Mouse (Mus musculus) adrenal gland, adult 8-10 months (tissue): Measurements from ENCODE around the gene Hbb-bh1. TPM values are rescaled to one million over a fixed set of nuclear protein-coding genes. Genes with fewer than 3 reads are reported as not detected.
"Not testable (repeated sequence)": the region's sequence is repeated elsewhere in the genome, so short reads cannot be mapped to it uniquely, and the experiment has no call there.

Experiments used
- DNase-seq: peaks from one replicate; pipeline ENCODE4 v3.0.0; 2022
- total RNA-seq, 4 experiments: library from RNA; stranded (reverse); gene quantifications; 2 replicates each; pipeline ENCODE4 v1.2.4; 2022

Gene Hbb-bh1
- total RNA-seq, 4 experiments from 2014 or later: not detected

DNA sequence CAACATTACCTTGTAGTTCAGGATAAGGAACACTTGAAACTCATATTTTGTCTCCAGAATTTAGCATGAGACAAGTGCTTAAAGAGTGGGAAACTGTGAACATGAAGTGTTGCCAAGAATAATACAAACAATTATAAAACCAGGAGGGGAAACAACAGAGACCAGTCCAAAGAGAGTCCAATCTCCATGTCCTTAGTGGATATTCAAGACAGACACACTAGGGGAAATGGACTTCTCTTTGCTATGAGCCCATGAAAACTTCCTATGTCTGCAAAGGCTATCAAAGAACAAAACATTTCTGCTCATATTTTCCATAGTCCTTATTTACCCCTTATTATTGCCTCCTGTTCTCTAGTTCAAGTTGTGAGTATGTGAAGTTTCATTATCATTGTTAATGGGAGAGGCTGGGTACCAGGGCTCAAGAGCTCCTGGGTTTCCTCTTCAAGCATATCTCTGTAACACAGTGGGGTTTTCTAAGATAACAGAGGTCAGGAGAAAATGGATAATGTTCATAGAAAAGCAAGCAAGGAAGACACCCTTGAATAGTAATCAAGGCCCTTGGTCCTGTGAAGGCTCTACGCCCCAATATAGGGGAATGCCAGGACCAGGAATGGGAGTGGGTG is 31.6 kb downstream of the Hbb-bh1 start:
- DNase-seq: no peak

DNA sequence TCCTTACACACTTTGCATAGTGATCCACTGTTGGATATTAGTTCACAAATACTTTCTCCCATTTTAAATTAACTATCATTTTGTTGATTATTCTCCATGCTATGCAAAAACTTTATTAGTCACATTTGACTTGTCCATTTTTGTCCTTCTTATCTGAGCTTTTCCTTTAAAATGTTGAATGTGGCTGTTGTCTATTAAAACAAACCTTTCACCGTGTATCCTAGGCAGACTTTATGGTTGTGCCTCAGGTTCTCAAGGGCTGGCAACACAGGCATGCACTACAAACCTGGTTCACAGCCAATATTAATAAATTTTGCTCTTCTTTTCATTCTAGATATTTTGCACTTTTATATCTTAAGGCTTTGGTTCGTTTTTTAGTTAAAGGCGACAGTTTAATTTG is 32.2 kb downstream of the Hbb-bh1 start:
- DNase-seq: no peak

DNA sequence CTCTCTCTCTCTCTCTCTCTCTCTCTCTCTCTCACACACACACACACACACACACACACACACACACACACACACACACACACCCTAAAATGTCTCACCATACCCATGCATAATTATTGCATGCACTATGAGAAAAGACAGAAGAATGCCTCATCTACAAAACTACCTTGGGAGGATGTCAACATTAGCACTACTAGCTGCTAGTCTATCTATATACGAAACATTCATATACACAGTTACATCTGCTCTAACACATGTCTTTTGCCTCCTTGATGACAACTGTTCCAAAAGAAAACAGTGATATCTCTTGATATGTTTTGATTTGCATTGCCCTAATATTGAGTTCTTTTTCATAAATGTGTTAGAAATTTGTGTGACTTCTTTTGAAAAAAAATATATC is 32.7 kb downstream of the Hbb-bh1 start:
- no peak for DNase-seq

DNA sequence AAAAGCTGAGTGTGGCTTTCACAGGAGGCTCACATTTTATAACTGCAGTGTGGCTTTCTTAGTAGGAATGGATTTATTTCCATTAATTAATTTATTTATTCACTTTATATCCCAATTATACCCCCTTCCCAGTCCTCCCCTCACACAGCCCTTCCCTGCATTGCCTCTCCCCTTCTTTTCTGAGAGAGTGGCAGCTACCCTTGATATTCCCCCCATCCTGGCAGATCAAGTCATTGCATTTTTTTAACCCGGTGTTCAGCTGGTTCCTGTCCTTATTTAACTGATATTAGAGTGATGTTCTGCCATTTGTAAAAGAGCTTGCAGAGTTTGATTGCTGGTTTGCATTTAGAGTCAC is 33.2 kb downstream of the Hbb-bh1 start:
- DNase-seq: no peak

DNA sequence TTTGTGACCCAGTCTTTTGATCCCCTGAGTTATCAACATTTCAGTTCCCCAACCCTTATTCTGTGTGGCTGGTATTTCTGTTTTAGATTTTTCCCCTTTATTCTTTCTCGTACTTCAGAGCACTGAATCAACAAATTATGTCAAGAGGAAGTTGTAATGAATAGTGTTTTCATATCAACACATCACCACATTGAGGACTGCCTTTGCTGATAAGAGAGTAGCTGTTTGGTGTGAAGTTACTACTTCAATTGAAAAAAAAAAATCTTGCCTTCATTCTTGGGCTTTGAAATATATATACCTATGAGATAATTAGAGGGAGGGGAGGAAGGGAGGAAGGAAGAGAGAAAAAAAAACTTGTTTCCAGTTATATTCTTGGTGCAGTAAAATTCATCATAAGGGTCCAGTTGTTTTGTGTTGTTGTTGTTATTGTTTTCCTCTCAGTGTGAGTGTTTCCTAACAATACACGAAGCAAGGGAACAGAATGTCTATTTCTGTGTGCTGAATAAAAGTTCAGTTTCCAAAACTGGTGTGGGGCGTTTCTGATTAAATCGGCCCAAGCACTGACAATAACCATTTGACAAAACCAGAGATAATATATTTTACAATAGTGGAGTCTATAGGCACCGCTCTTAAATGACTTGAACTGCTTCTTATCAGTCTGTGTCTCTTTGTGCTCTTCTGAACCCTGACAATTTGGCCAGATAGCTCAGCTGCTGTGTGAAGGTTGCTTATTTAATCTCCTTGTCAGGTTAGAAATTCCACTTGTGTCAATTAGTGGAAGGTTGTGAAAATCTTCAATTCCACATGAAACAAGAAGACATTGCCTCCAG is 33.8 kb downstream of the Hbb-bh1 start:
- DNase-seq: no peak

DNA sequence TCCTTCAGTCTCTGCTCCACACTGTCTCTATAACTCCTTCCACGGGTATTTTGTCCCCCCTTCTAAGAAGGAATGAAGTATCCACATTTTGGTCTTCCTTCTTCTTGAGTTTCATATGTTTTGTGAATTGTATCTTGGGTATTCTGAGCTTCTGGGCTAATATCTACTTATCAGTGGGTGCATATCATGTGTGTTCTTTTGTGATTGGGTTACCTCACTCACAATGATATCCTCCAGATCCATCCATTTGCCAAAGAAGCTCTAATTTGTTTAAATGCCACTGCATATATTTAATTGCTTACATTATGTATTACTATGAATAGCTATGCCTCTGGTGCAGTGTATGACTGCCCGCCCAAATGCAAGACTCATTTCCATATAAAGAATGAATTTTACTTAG is 34.8 kb downstream of the Hbb-bh1 start:
- not testable (repeated sequence) for DNase-seq

DNA sequence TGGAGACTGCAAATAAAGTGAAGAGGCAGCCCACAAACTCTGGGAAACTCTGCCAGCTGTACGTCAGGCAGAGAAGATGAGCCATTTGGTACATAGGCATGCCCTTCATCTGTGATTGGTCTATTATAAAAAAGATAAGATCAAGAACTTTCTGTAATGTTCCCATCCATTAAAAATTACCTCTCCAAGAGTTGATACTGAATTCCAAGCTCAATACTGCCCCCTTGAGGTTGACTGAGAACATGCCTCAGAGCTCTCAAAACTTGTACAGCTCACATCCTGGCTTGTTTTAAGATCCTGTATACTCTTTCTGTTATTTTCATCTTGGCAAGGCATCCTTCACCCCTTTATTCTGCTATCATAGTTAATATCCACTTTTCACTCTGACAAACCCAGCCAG is 36.1 kb downstream of the Hbb-bh1 start:
- DNase-seq: no peak

DNA sequence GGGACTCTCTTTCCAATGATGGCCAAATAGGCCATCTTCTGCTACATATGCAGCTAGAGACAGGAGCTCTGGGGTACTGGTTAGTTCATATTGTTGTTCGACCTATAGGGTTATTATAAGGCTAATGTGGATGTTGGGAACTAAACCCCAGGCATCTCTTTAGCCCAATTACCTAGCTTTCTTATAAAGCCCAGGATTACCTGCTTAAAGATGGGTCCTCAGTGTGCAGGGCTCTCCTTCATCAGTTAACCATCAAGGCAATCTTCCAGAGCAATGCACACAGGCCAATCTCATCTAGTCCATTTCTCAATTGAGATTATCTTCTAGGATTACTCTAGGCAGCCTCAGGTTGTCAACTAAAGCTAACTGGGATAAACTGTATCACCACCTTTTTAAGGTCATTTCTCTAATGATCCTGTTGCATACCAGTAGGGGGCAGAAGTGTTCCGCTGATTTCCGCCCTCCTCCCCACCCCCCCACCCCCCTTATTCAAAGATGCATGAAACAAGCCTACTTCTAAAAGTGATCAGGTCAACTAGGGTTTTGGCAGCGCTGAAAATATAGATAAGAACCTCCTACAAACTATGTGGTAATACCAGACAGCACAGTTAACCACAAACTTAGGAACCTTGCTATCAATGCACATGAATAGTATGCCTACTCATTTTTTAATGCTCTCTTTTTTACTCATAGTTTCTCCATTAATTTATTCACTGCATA is 50.1 kb downstream of the Hbb-bh1 start:
- no peak for DNase-seq

DNA sequence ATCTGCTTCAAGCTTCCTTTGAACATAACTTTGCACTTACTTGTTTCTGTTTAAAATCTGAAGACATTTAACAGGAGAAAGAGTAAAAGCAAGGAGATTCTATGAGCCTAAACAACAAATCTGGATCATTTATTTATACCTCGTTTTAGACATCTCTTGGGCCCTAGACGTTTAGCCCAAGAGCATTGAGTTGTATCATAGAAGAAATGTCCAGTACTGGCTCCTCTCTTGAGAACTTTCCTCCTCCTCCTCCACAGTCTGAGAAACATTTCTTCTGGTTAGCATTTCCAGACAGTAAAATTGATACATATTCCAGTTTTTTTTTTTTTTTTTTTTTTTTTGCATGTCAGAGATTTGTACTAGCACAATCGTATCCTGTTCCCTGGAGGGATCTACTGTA is 51.2 kb downstream of the Hbb-bh1 start, which contains the start of gene Olfr67:
TSS of gene Olfr67 (minus strand) at position 101 of the 400 bp plus-strand sequence.
- no peak for DNase-seq

Other genes with a start within 250 kb of the Hbb-bh1 start
- gene Olfr619, start 242.6 kb downstream of the Hbb-bh1 start, total RNA-seq: not detected
- gene Olfr620, start 230.6 kb downstream of the Hbb-bh1 start, total RNA-seq: not detected
- gene Olfr622, start 200.5 kb downstream of the Hbb-bh1 start, total RNA-seq: not detected
- gene Olfr623, start 179.5 kb downstream of the Hbb-bh1 start, total RNA-seq: not detected
- under 1 TPM in 1 of 4 experiments, not detected in 3; 0.06 TPM for gene Olfr624, start 172.0 kb downstream of the Hbb-bh1 start, total RNA-seq
- gene Olfr625-ps1, start 160.4 kb downstream of the Hbb-bh1 start, total RNA-seq: not detected
- not detected for gene Olfr243, start 128.5 kb downstream of the Hbb-bh1 start, total RNA-seq
- gene Olfr628, start 112.8 kb downstream of the Hbb-bh1 start, total RNA-seq: not detected
- not detected for gene Olfr629, start 98.2 kb downstream of the Hbb-bh1 start, total RNA-seq
- not detected for gene Olfr630, start 85.8 kb downstream of the Hbb-bh1 start, total RNA-seq
- gene Olfr69, start 71.6 kb downstream of the Hbb-bh1 start, total RNA-seq: not detected
- gene Olfr68, start 63.5 kb downstream of the Hbb-bh1 start, total RNA-seq: not detected
- gene Olfr67, start 51.3 kb downstream of the Hbb-bh1 start, total RNA-seq: not detected
- 100 to 1,000 TPM in 1 of 4 experiments, 10 to 100 TPM in 3; 78.2 to 176 (median 90.4) TPM for gene Hbb-bt, start 29.2 kb downstream of the Hbb-bh1 start, total RNA-seq
- 1,000 to 10,000 TPM in 1 of 4 experiments, 100 to 1,000 TPM in 3; 738 to 2,114 (median 834) TPM for gene Hbb-bs, start 15.1 kb downstream of the Hbb-bh1 start, total RNA-seq
- gene Hbb-bh2, start 2.6 kb downstream of the Hbb-bh1 start, total RNA-seq: not detected
- gene Hbb-y, start 10.1 kb upstream of the Hbb-bh1 start, total RNA-seq: not detected
- gene Olfr66, start 43.1 kb upstream of the Hbb-bh1 start, total RNA-seq: not detected
- not detected for gene Olfr64, start 51.3 kb upstream of the Hbb-bh1 start, total RNA-seq
- not detected for gene Olfr65, start 60.3 kb upstream of the Hbb-bh1 start, total RNA-seq
- not detected for gene Olfr631, start 85.7 kb upstream of the Hbb-bh1 start, total RNA-seq
- gene Olfr632, start 91.2 kb upstream of the Hbb-bh1 start, total RNA-seq: not detected
- not detected for gene Olfr633, start 101.3 kb upstream of the Hbb-bh1 start, total RNA-seq
- gene Olfr635, start 128.0 kb upstream of the Hbb-bh1 start, total RNA-seq: under 1 TPM in 3 of 4 experiments, not detected in 1; 0.03 to 0.06 (median 0.06) TPM
- gene Olfr638, start 155.6 kb upstream of the Hbb-bh1 start, total RNA-seq: not detected
- under 1 TPM in 2 of 4 experiments, not detected in 2; 0.05 to 0.09 TPM for gene Olfr639, start 174.1 kb upstream of the Hbb-bh1 start, total RNA-seq
- not detected for gene Olfr640, start 182.4 kb upstream of the Hbb-bh1 start, total RNA-seq
- not detected for gene Olfr641, start 192.3 kb upstream of the Hbb-bh1 start, total RNA-seq
- not detected for gene Olfr642, start 209.5 kb upstream of the Hbb-bh1 start, total RNA-seq
- gene 4930516K23Rik, start 218.3 kb upstream of the Hbb-bh1 start, total RNA-seq: not detected
- not detected for gene Olfr644, start 228.7 kb upstream of the Hbb-bh1 start, total RNA-seq
- gene Olfr645, start 242.3 kb upstream of the Hbb-bh1 start, total RNA-seq: not detected